Mouse (Mus musculus) layer of hippocampus, postnatal 10 days (tissue): ENCODE data around the gene Gm17334. TPM values are rescaled to one million over a fixed set of nuclear protein-coding genes. Genes with fewer than 3 reads are reported as not detected.

Experiments
- DNase-seq, 2 experiments: peaks; one replicate each; pipeline ENCODE4 v3.0.0; 2021; ENCODE audit warnings: low spot score in 2 of 2
- long read RNA-seq: library from polyadenylated mRNA; stranded (forward); transcript quantifications from one replicate; pipeline ENCODE4 v2.0.0, GENCODE M21; 2023
- total RNA-seq, 2 experiments: library from RNA; stranded (reverse); gene quantifications; 2 replicates each; pipeline ENCODE4 v1.2.3; 2021

Gm17334 gene
- not detected for total RNA-seq
- long read RNA-seq: 0 reads

DNA sequence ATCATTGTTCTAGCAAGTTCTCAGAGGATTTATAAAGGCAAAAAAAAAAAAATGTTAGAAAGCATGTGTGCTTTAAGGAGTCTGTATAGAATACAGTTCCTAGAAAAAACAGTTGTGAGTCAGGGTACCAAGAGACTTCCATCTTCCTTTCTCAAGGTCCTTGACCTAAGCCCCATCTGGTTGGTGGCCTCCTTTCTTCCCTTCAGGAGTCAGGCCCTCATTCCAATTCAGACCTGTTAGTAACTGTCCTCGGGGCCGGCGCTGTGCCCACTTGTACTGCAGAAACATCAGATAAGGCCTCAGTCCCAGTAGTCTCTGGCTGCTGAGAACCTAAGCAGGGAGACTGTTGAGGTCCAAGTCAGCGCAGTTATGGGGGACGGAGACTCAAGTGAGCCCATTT is at the start of gene Gm17334:
TSS of gene Gm17334 (minus strand) at position 101 of the 400 bp plus-strand sequence.
- no peak for DNase-seq

DNA sequence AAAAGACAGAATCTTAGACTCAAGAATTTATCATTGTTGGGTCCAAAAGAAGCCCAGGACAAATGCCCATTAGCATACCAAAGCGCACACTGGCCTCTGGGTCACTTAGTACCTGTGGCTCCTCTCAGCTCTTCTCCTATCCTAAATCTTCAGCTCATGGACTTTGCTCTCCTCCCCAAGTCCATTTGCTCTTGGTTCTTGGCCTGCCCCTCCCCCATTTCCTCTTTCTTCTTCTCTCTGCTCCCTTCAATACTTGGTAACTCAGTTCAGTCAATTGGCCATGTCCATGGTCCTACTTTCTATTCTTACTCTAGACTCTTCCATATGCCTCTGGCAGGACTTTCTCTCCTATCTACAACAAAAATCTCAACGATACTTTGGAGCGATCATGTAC is 49.0 kb upstream of the Gm17334 start:
- no peak for DNase-seq

DNA sequence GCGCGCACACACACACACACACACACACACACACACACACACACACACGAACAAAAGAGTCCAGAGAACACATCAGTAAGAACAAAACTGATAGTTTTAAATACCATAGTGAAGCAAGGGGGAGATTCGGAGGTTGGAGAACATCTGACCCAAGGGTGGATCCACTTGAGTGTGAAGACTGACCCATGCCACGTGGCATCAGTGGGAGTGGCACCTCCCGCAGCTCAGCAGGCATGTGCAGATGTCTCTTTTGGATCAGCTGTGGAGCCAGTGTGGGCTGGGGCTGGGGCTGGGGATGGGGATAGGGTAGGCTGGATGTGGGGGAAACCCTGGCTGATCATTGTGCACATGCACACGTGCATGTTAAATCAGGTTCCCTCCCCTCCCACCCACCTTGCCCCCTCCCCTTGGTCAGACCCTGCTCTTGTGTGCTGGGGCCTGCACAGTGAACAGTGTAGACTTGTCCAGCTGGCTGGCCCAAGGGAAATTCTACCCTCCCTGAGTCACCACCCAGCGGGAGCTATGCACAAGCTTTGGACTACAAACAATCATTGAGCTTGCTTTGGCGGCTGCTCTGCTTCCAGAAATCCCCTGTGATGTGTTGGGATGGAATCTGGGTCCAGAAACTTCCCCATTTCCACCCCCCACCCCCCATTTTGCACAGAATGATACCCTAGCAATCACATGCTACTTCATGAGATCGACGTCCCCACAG is 48.4 kb upstream of the Gm17334 start:
- no peak for DNase-seq

DNA sequence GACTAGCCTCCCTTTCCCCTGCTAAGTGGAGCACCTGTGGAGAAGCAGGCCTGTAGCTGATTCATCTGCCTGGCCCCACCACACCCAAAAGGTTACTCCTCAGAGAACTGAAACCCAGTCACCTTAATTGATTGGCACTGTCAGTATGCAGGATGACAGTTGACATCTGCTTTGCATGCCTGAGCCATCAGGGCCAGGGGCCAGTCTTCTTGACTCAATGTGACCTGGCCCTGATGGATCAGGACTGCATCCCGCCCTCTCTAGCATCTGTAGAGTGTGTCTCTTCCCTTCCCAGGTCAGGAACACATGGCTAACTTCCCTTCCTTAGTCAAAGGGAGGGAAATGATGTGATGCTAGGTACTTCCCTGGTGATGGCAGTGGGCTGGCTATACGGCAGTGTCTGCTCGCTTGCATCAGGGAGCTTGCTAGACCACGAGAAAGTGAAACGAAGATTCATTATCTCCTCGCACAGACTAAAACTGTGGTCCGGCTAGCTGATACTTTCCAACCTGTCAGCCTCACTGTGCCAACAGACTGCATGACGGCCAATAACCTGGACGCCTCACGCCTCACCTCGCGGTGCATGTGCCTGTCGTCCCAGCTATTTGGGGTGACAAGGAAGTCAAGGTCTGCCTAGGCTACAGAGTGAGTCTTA is 47.7 kb upstream of the Gm17334 start:
- DNase-seq: no peak

DNA sequence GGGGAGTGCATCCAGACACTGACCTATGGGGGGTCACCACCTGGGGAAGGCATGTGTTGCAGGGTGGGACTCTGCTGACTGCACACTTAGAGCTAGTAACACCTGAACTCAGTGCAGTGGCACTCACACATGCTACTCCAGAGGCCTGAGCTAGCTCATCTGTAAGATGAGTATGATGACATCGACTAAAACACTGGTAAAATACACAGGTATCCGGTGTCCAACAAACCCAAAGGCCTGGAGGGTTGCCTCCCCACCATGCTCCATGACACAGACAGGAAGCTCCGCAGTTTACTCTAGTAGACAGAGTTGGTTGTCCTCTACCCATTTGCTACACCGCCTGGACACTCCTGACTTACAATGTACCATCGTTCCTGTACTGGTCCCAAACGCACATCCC is 46.5 kb upstream of the Gm17334 start:
- DNase-seq: no peak

DNA sequence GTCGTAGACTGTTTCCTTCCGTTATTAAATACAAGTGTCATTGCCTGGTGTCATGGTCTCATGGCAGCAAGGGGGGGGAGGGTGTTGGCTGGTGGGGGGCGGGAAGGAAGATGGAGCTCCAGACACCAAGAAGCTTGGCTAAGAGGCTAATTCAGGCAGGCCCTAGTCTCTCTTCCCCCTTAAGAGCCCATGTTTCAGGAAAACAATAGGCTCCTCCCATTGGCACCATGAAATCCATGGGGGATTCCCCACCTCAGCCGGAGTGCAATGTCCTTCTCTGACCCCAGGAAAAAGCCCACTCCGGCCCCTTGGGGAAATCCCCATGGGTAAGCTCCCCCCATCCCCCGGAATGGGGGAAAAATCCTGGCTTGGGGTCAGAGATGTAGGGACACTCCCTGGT is 45.8 kb upstream of the Gm17334 start:
- no peak for DNase-seq

DNA sequence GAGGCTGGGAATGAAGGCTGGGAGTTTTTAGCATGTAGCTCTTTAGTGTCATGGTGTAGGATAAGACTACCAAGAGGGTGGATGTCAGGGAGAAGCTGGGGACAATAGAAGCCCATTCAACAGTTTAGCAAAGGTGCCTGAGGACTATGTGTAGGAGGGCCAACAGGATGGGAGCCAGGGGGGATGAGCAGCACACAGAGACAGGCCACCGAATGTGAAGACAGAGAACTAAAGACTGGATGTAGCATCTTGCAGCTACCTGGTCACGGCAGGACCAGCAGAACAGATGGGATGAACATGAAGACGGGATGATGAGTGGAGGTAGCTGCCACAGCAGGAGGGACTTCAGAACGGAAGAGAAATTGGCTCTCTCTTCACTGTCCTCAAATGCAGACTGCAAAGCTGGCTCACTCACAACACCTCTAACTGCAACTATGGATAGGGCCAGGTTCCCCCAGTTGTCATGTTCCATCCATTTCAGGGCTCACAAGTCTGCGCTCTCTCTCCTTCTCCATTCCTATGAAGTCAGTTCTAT is 43.9 kb upstream of the Gm17334 start:
- DNase-seq: no peak

DNA sequence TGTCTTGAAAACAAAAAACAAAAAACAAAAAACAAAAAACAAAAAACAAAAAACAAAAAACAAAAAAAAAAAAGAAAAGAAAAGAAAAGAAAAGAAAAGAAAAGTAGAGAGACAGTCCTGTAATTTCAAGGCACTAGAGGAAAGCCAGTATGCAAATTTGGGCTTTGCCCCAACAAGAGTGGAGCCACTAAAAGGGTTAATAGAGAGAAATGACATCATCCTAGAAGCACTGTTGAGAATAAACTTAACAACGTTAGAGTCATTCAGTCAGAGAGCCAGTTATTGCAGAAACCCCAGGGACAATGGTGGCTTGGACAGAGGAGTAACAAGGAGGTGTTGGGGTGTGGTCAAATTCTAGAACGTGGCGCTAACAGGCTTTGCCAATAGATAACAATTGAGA is 41.8 kb upstream of the Gm17334 start:
- no peak for DNase-seq

DNA sequence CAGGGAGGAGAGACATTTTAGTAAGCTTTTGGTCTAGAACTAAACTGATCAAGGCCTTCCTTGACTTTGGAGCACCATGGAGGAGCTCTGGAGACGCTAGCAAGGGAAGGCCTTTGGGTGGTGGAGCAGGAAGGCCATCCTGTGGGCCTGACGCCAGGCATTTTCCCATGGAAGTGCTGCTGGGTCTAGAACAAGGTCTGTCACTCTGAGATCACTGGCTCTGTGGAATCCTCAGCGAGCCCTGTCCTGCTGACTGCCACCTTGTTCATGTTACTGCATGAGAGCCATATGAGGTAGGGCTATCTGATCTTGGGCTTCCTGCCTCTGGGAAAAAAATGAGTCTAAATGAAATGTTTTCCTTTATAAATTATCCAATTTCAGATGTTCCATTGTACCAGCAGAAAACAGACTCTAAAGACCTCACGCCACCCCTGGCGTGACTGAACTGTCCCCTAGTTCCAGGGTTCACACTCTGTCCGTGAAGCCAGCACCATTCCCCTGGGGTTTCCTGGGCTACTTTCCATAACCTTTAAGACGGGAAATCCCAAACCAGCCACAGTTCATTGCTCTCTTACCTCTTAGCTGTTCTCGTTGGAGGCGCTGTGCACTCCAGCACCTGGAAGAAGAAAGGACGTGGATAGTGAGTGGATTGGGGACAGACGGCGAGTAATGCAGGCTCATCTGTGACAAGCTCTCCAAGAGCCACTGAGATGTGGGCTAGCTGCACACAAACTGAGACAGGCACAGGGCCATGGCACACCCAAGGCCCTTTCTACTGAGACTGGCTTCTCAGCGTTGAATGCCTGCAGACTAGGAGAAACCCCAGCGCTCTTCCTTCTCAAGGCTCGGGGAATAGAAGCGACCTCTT is 40.2 kb upstream of the Gm17334 start:
- no peak for DNase-seq

DNA sequence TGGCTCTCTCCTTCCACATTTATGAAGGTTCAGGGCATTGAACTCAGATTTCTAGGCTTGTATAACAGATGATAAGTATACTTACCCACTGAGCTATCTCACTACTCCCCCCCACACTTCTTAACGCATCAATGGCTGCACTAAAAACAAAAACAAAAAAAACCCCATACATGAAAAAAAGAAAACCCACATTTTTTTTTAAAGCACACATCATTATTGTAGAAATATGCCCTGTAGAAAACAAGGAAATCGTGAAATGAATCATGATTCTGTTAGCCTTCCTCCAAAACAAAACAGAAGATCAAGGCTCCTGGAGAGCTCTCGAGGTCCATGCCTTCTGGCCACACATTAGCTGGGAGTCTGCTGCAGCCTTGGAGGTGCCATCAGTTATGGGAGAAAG is 38.3 kb upstream of the Gm17334 start:
- DNase-seq: no peak

DNA sequence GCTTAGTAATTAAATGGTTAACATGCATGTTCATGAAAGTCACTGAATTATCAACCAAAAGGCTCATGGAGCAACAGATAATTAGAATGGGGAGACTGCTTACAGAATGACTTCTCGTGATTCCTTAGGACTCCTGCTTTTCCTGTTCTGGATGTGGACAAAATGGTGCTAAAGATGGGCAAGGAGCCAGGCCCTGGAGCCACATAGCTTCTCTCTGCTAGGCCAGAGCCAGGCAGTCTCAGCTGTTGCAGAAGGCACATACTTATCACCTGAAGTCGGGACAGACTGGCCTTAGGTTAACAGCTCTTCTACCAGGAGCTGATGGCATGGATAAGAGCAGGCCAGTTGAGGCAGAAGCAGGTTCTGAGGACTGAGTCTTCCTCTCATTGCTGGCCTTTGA is 37.8 kb upstream of the Gm17334 start:
- DNase-seq: no peak

DNA sequence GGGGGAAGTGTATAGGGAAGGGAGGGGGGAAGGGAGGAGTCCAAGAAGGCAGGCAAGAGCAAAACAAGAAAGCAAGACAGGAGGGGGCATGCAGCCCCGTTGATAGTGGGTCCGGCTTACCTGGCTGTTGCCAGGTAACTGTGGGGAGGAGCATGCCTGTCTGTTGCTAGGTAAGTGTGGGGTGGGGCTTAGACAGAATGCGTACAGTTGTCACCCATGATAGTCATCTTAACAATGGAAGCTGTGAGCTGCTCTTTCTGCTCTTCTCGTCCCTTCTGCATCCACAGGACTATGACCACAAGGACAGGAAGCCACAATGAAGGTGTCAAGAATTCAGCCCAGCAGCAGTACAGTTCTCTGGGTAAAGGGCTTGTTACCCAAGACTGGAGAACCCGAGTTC is 37.2 kb upstream of the Gm17334 start:
- DNase-seq: no peak

DNA sequence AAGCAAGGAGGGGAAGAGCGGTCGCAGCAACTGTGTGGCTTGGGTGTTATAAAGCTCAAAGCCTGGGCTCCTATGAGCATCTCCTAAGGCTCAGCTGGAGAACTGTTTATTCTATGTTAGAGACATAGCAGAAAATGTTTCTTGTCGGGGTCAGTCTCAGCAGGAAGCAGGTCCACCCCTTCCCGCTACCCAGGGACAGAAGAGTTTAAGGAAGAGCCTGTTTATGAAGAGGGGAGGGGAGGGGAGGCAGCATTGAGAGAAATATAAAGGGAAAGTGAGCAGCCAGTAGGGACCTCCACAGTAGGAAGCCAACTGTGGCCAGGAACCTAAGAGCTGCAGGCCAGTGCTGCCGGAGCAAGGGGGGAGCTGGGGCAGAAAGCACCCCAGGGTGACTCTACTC is 36.4 kb upstream of the Gm17334 start:
- no peak for DNase-seq

DNA sequence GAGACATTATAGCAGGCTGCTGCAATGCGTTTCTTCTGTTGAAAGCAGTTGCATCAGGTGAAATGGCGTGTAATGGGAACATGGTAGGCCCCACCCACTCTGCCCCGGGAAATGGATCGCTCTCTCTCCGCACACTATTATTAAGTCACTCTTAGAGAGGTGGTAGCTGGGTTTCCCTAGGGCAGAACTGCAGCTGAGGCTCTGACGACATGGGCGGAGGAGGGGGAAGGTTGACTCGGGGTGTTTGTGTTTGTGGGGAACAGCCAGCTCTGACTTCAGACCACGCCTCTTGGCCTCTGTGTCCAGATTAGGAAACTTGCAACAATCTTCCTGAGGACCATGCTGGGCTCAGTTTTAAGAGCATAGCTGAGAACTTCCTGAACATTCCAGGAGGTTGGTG is 32.8 kb upstream of the Gm17334 start:
- no peak for DNase-seq

DNA sequence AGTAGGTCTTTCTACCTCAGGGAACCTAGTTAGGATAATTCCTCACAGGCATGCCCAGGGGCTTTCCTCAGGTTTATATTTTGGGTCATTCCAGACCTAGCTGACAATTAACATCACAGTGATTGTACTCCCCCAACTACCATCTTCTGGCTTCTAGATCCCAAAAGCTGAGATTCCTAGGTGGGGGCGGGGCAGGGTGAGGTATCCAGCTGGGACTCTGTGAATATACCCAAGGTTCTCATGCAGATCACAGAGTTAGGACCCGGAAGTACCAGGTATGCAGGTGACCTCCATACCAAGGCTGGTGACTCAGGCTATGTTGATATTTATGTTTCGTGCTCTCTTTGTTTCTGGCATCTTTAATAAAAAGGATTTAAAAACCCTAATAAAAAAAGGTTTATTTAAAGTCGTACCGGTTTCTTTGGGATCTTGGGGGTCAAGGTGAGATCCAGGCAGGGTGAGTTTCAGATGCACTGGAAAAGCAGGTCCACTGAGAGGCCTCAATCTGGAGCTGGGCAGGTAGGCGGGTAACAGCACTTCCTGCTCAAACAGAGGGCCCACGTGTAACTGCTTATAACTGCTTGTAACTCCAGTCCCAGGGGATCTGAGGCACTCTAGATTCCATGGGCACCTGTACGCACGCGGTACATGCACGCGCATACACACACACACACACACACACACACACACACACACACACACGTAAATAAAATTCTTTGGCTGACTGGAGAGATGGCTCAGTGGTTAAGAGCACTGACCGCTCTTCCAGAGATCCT is 31.8 kb upstream of the Gm17334 start:
- DNase-seq: no peak

DNA sequence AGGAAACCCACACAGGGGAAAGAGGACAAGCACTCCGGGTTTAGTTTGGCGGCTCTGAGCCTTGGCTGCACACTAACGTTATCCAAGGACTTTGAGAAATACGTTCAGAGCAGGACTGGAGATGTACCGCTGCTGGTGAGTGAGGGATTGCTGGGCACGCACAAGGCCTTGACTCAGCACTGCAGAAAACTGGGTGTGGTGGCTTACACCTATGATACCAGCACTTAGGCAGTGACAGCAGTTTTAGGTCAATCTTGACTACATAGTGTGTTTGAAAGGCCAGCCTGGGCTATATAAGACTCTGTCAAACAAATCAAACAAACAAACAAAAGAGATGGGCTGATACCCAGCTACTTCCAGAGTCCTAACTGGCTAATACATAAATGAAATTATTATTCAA is 30.5 kb upstream of the Gm17334 start:
- DNase-seq: no peak

DNA sequence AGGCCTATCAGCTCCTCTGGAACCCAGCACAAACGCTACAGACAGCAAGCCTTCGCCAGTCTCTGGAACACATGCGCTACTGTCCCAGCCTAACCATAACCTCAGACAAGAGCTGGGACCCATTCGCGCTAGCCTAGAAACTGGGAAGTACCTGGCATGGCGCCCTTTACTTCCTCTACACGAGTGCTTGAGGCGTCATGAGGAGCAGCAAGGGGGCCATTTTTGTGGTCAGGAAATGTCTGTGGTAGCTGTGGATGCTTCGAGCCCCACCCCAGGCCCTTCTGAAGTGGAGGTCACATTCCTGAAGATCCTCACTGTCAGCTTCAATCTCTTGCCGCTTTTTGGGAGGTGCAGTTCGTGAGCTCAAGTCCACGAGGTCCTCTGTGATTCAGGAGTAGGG is 30.1 kb upstream of the Gm17334 start:
- no peak for DNase-seq

DNA sequence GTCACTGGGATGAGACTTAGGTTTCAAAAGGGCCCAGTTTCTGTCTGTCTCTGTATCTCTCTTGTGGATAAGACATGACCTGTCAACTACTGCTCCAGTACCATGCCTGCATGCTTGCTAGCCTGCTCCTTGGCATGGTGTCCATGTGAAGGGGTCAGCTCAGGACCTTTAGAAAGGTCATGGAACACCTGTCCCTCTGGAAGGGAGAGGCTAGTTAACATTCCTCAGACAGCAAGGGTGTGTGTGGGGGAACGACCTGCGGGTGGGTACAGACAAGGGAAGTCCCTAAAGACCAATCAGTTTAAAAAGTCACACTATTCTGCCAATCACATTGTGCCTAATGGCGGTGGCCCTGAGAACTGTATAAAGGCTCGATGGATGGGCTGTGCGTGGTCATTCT is 28.0 kb upstream of the Gm17334 start:
- DNase-seq: no peak

DNA sequence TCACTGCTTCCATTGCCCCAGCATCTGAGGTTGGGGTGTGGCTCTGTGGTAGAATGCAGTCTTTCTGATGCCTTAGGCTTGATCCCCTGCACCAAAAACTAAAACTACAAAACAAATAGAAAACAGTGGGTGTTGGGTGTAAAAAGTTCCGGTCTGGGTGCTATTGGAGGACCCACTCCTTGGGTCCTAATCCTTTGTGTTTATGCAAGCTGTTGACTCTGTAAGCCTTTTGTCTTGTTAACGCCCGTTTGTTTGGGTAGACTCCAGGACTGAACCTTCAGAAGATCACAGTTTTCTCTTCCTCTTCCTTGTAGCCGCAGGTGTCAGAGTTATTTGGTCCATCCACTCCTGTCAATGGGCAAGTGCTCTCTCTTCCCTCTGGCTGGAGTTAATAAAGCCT is 27.0 kb upstream of the Gm17334 start:
- DNase-seq: no peak

DNA sequence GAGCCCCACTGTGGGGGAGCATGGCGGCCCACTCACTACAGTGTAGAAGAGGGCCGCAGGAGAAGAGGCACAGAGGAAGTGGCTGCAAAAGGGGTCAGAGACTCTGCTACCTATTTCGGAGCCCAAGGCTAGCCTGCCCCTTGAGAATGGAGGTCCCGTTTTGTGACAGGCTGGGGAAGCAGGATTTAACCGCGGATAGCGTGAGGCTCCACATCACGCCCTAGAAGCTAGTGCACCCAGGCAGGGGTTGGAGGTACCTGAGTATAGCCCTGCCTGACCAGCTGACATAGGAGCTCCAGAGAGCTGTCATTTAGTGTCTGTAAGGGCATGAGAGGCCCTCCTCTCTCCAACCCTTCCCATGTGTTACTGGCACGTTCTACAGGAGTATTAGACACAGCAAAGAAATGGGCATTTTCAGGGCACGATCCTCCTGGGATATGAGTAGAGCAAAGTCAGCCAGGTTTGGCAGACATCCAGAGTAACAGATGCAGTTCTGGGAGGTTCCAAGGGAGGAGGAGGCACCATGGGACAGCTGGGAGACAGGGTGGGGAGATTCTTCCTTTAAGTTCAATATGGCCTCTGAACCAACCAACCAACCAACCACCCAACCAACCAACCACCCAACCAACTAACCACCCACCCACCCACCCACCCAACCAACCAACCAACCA is 25.2 kb upstream of the Gm17334 start:
- no peak for DNase-seq
